Mouse (Mus musculus) CH12.LX (cell line): ENCODE data around the gene Gm21885.

Experiments
- CHD1 ChIP-seq: IDR thresholded peaks from 2 replicates; pipeline ENCODE4 v1.6.1; 2012; ENCODE audit warnings: low read depth, low read length, improper control_type of control experiment, inconsistent platforms
- CTCF ChIP-seq, 2 experiments: IDR thresholded peaks in 1 of 2; conservative IDR thresholded peaks in 1 of 2; 2 replicates each; pipeline ENCODE4 v1.5.1; 2011 to 2012; ENCODE audit warnings: low read depth in 2 of 2, low read length in 2 of 2, improper control_type of control experiment in 1 of 2, inconsistent platforms in 1 of 2, mild to moderate bottlenecking in 1 of 2, moderate library complexity in 1 of 2
- EP300 ChIP-seq: IDR thresholded peaks from 2 replicates; pipeline ENCODE4 v1.6.1; 2011; ENCODE audit warnings: low read length, improper control_type of control experiment
- MAX ChIP-seq: IDR thresholded peaks from 2 replicates; pipeline ENCODE4 v1.6.1; 2011; ENCODE audit warnings: low read length, improper control_type of control experiment
- PAX5 ChIP-seq: IDR thresholded peaks from 2 replicates; pipeline ENCODE4 v1.6.1; 2012; ENCODE audit warnings: low read length, inconsistent platforms, mixed read lengths
- TCF12 ChIP-seq: IDR thresholded peaks from 2 replicates; pipeline ENCODE4 v1.6.1; 2014; ENCODE audit warnings: low read depth, mild to moderate bottlenecking, inconsistent platforms, low read length, improper control_type of control experiment
- ZC3H11A ChIP-seq: IDR thresholded peaks from 2 replicates; pipeline ENCODE4 v1.6.1; 2012; ENCODE audit warnings: low read depth, mild to moderate bottlenecking, inconsistent platforms, low read length, improper control_type of control experiment
- ZMIZ1 ChIP-seq: IDR thresholded peaks from 2 replicates; pipeline ENCODE4 v1.6.1; 2012; ENCODE audit warnings: low read depth, mild to moderate bottlenecking, inconsistent platforms, low read length, improper control_type of control experiment

GRCm38 (mm10) chr11:94287105-94287504 is 5.4 kb downstream of the Gm21885 start:
- TF ChIP-seq CTCF (conservative IDR thresholded peaks at IDR 0.05 in 1 of 2, IDR thresholded peaks at IDR 0.05 in 1 of 2; ENCODE audit: low read depth in 2 of 2, low read length in 2 of 2) (no peak), TCF12 (no peak), MAX (no peak), ZMIZ1 (no peak), EP300 (no peak), CHD1 (no peak), PAX5 (no peak), ZC3H11A (no peak)
